Mouse (Mus musculus) embryo, embryonic 11.5 days (tissue): ENCODE data around the gene Tm2d3.

Experiments used
- DNase-seq: peaks from one replicate; pipeline ENCODE4 v3.0.0-alpha.2; 2012; ENCODE audit warnings: low read depth, low spot score

Tm2d3 gene

DNA sequence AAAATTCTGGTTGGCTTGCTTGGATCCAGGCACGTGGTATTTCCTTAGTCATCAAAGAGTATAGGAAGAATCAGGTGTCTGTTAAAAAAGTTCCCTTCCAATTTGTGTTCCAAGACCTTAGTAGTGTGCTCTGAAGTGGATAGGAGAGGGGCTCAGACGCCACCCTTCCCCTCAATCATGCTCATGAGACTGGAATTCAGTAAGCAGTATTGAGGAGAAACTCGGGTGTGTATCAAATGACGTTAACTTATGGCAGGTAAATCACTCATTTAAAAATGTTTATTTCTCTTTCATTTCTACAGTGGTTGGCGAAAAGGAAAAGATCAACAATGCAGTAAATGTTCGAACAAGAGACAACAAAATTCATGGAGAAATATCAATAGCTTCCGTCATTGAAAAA is at the start of gene Tm2d3:
Gene Tm2d3, plus strand, starts transcription at position 301 of the 400 bp plus-strand sequence.
- no peak for DNase-seq

DNA sequence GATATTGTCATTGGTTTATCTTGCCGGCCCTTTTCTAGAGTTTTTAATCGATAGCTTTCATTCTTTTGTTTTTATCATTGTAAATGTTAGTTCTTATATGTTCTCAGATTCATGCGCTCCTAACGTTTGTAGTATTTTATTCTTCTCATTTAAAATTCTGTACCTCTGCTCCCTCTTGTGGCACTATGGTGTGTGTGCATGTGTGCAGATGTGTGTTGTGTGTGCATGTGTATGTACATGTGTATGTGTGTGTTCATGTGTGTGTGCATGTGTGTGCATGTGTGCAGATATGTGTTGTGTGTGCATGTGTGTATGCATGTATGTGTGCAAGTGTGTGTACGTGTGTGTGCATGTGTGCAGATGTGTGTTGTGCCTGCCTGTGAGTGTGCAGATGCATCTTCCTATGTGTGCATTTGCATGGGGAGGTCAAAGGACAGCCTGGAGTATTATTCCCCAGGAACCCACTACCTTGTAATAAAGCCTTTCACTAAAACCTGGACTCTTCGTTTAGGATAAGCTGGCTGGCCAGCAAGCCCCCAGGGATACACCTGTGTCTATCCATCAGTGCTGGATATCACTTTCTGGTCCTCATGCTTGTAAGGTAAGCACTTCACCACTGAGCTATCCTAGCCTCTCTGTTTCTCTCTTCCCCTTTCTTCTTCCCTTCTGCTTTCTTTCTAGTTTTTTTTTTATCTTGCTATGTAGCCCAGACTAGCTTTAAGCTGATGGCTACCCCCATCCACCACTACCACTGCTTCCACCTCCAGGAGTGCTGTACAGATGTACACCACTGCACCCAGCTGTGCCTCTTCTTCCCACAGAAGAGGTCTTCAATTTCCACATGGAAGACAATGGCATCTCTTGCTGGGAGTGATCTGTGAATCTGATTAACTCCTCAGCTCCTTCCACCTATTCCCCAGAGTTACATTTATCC is 48.3 kb upstream of the Tm2d3 start:
- DNase-seq = no peak

DNA sequence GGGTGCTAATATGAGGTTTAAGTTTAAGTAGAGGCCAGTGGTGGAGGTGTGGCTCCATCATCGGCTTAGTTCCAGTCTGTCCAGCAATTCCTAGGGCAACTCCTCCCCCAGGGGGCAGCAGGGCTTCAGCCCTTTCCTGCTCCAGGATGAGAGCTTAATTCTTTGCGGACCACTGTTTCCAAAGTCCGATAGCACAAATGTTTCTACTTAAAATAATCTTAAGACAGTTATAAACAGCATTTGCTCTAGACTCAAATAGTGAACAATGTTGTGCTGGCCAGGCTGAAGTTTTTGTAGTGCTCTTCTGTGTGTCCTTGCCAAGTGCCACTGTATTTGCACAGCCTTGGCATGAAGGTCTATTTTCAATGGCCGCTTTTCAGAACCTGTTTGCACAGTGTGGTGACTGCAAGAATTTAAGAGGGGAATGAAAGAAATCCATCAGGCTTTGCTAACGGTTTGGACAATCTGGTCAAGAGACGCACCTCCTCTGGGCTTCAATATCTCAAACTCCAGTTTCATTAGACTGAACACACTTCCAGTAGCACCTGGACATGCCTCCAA is 47.0 kb upstream of the Tm2d3 start:
- DNase-seq = no peak

- peak; percentile 86 for DNase-seq
These were observed 46.2 kb upstream of the Tm2d3 start, which contains the start of gene Tarsl2 for GRCm38 (mm10) chr7:65644643-65645351. Tarsl2 (plus strand) TSS chr7:65644898.

- no peak for DNase-seq
These were observed 45.0 kb upstream of the Tm2d3 start for GRCm38 (mm10) chr7:65645996-65646395.

DNA sequence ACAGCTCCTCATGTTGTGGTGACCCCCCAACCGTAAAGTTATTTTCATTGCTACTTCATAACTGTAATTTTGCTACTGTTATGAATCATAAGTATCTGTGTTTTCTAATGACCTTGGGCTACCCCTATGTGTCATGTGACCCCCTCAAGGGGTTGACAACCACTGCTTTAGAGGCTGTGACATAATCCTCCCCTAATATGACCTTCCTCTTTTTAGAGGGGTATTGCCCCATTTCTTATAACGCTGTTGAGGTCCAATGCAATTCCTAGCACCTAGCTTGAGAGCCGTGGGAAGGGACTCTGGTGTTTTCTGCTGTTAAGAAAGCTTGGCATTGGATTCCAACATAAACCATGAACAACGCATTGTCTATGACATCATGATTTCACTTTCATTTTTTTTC is 40.3 kb upstream of the Tm2d3 start:
- no peak for DNase-seq

DNA sequence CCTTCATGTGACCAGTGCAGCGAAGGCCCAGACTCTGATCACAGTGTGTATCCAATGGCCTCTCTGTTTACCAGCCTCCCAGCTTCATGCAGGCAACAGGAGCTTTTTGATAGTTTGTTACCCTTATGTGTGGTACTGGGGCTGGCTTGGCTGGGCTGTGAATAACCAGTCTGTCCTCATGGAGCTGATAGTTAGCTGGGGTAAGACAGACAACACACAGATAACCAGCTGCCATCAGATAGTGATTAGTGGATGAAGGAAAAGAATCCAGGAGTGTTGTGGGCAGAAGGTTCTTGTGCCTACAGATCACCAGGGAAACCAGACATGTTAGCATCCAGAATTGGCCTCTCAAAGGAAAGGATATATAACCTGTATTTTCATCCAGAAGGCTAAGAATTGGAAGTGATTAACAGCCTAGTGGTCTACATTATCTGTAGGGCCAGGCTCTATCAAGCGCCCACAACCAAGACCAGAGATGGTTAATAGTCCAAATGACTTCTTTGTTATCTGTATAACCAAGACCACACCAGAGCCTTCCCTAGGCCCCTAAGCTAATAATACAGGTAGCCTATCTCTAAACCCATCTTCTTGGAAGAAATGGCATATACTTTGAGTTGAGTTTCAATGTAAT is 33.4 kb upstream of the Tm2d3 start:
- no peak for DNase-seq

- no peak for DNase-seq
These were observed 27.7 kb upstream of the Tm2d3 start for GRCm38 (mm10) chr7:65663225-65663790.

- no peak for DNase-seq
These were observed 27.1 kb upstream of the Tm2d3 start for GRCm38 (mm10) chr7:65663886-65664285.

- no peak for DNase-seq
These were observed 23.5 kb upstream of the Tm2d3 start for GRCm38 (mm10) chr7:65667491-65667890.

- no peak for DNase-seq
These were observed 12.9 kb upstream of the Tm2d3 start for GRCm38 (mm10) chr7:65678050-65678449.

DNA sequence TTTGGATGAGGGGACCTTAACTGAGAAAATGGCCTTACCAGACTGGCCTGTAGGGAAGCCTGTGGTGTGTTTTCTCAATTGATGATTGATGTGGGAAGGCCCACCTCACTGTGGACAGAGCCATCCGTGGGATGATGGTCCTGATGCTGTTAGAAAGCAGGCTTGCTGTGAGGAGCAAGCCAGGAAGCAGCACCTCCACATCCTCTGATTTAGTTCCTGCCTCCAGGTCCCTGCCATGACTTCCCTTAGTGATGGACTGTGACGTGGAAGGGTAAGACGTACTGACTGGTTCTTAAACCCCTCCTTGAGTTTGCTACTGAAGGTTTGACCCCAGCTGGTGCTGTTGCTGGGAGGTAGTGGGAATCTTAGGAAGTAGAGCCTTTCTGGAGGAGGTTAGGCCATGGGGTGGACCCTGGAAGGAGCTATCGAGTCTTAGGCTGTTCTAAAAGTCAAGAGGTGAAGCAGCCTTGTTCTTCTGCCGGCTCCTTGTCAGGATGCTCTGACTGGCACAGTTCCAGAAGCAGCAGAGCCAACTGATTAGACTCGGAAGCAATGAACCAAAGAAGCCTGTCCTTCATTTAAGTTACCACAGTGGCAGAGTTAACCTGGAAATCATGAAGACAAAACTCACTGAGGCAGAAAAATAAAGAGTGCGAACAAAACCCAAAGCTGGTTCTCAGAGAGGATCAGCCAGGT is 11.9 kb upstream of the Tm2d3 start:
- no peak for DNase-seq

GRCm38 (mm10) chr7:65681166-65681565 is 9.8 kb upstream of the Tm2d3 start:
- no peak for DNase-seq

- no peak for DNase-seq
These were observed 6.6 kb upstream of the Tm2d3 start for GRCm38 (mm10) chr7:65684256-65684835.

- no peak for DNase-seq
These were observed 4.3 kb upstream of the Tm2d3 start for GRCm38 (mm10) chr7:65686664-65687063.

DNA sequence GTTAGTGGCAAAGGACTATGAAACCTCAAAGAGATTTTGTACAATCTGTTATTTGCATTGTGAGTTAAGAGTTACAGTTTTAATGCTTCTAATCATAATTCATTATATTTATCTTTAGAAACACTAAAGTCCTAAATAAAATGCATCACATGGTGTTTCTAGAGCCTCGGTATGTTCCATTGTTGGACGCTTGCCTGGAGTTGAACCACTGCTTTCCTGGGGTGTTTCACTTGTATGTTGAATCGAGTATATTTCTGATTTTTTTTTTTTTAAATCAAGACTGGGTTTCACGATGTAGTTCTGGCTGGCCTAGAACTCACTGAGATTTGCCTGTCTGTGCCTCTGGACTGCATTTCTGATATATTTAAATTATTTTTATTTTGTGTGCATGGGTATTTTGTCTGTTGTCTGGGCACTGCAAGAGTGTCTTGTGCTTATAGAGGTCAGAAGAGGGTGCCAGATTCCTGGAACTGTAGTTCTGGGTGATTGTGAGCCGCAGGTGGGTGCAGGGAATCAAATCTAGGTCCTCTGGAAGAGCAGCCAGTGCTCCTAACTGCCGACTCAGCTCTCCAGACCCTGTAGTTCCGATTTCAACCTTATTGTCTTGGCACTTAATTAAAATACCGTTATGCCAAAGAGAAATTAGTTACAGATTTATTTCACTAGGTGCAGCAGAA is 1.1 kb downstream of the Tm2d3 start:
- no peak for DNase-seq

- no peak for DNase-seq
These were observed 1.9 kb downstream of the Tm2d3 start for GRCm38 (mm10) chr7:65692883-65693282.

DNA sequence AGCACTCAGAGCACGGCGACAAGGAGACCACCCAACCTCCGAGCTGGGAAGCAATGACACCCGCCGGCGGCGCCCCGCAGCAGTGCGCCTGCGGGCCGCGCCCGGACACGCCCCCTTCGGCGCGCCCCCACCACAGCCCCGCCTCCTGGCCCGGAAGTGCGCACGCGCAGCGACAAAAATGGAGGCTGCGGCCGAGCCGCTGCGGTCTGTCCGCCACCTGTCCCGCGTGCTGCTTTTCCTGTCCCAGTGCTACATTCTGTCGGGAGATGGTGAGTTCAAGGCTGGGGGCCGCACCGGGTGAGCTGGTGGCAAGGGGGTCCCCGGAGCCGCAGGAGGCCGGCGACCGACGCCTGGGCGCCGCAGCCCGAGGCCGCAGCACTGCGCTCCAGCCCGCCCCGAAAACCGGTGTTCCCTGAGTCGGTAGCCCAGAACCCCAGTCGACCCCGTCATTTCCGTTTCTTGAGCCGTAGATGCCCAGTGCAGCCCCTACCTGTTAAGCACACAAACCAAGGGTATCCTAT is 2.4 kb downstream of the Tm2d3 start:
- peak; percentile 75 for DNase-seq

GRCm38 (mm10) chr7:65696450-65696849 is 5.5 kb downstream of the Tm2d3 start:
- no peak for DNase-seq

- no peak for DNase-seq
These were observed 11.1 kb downstream of the Tm2d3 start for GRCm38 (mm10) chr7:65702076-65702475.
